Mouse (Mus musculus) megakaryocyte, embryonic 14.5 days (primary cell): ENCODE measurements around the gene D1Pas1. TPM values are rescaled to one million over a fixed set of nuclear protein-coding genes. Genes with fewer than 3 reads are reported as not detected.

ENCODE experiments used
- H3K27me3 ChIP-seq: replicated peaks from 2 replicates; pipeline ENCODE3; 2012; ENCODE audit warnings: inconsistent platforms
- H3K36me3 ChIP-seq: replicated peaks from 2 replicates; pipeline ENCODE3; 2012; ENCODE audit warnings: low read length, inconsistent platforms, mixed read lengths
- H3K4me1 ChIP-seq: 2 replicates; pipeline ENCODE4 v1.6.1; 2012; ENCODE audit warnings: inconsistent platforms
- H3K4me3 ChIP-seq: replicated peaks from 2 replicates; pipeline ENCODE3; 2012; ENCODE audit warnings: moderate library complexity, mild to moderate bottlenecking, inconsistent platforms
- H3K9me3 ChIP-seq: 2 replicates; pipeline ENCODE4 v1.6.1; 2012; ENCODE audit warnings: inconsistent platforms
- FLI1 ChIP-seq: IDR thresholded peaks from 2 replicates; pipeline ENCODE4 v1.6.1; 2012; ENCODE audit warnings: low read length, inconsistent platforms, mixed read lengths
- GATA1 ChIP-seq: IDR thresholded peaks from 3 replicates; pipeline ENCODE4 v1.6.1; 2012; ENCODE audit warnings: mixed read lengths, low read length, inconsistent platforms, borderline replicate concordance
- polyA plus RNA-seq: library from polyadenylated mRNA; stranded (reverse); fragments of >175 nt; gene quantifications from 2 replicates; pipeline ENCODE4 v1.2.3, GENCODE M21; 2012; ENCODE audit warnings: low replicate concordance; ENCODE audit not compliant: insufficient read depth

The D1Pas1 gene
- polyA plus RNA-seq, result not detected in 2 replicates

- H3K9me3 ChIP-seq, result peaks cover 41% of the 10 kb centered on the region
- H3K27me3 ChIP-seq, result no peaks in the 10 kb centered on the region
- H3K36me3 ChIP-seq, result no peaks in the 10 kb centered on the region
- TF ChIP-seq GATA1 (no peak), FLI1 (no peak)
- no peak within 1 kb of the TSS for H3K4me3 ChIP-seq
- no peaks in the 10 kb centered on the region for H3K4me1 ChIP-seq
Observed at GRCm38 (mm10) chr1:186967201-186967812, at the start of gene D1Pas1. D1Pas1 (plus strand) TSS chr1:186967416.

DNA sequence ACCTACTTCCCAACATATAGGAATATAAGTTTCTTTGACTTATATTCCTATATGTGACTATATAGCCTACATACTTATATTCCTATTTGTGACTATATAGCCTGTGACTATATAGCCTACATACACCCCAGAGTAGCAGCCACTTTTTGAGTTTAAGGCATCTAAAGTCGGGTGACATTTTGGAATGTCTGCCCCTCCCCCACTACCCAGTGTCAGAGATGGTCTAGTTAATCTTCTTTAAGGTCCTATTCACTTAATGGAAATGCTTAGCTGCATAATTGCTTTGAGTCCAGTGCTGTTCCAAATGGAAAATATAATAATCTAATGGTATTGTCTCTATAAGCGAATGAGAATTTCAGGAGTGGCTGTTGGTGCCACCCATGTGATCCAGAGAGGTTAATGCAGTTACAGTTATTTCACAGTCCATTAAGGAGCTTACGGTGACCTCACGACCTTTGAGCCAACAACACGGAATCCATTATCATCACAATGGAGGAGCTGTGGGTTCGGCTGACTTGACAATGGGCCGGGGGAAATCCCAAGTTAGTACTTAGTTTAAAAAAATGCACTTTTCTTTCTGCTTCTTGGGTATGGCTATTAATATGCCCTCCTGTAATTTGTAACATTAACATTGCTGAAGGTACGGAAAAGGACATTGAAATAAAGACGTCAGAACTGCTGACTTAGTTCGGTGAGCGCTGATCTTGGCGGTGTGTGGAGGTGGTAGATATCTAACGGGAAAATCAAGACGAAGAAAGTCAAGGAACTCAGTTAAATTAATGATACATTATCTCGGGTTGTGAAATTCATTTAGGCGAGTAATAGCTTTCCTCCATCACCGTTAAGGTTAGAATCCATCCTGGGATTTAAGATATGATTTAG lies 44.5 kb upstream of the D1Pas1 start:
- Histone ChIP-seq H3K27me3 (no peaks in the 10 kb centered on the region), H3K4me3 (no peak overlapping the region), H3K36me3 (no peaks in the 10 kb centered on the region), H3K4me1 (no peaks in the 10 kb centered on the region), H3K9me3 (peaks cover 34% of the 10 kb centered on the region)
- TF ChIP-seq FLI1 (no peak), GATA1 (no peak)

GRCm38 (mm10) chr1:186924027-186924426 lies 43.2 kb upstream of the D1Pas1 start:
- no peak overlapping the region for H3K4me3 ChIP-seq
- H3K36me3 ChIP-seq, result no peaks in the 10 kb centered on the region
- TF ChIP-seq GATA1, result no peak
- H3K27me3 ChIP-seq, result no peaks in the 10 kb centered on the region
- no peaks in the 10 kb centered on the region for H3K4me1 ChIP-seq
- H3K9me3 ChIP-seq, result peaks cover 29% of the 10 kb centered on the region

DNA sequence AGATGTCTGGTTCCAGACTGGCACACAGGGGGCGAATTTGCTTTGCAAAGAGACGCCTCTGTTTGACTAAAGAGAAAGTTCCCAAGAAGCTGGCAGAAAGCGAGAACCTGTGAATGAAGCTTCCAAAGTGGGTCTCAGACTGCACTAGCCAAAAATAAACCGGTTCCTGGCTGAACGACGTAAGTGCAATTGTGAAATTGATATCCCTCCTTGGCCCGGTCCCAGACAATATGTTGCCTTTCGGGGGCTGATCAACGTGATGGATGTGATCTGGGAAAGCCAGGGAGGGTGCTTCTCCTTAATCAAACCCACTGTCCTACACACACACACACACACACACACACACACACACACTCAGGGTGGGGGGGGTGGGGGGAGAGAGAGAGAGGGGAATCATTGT lies 41.8 kb upstream of the D1Pas1 start:
- Histone ChIP-seq H3K4me1 (no peaks in the 10 kb centered on the region), H3K4me3 (no peak overlapping the region), H3K36me3 (no peaks in the 10 kb centered on the region), H3K9me3 (peaks cover 26% of the 10 kb centered on the region), H3K27me3 (no peaks in the 10 kb centered on the region)
- TF ChIP-seq GATA1, result no peak
- no peak for TF ChIP-seq FLI1

DNA sequence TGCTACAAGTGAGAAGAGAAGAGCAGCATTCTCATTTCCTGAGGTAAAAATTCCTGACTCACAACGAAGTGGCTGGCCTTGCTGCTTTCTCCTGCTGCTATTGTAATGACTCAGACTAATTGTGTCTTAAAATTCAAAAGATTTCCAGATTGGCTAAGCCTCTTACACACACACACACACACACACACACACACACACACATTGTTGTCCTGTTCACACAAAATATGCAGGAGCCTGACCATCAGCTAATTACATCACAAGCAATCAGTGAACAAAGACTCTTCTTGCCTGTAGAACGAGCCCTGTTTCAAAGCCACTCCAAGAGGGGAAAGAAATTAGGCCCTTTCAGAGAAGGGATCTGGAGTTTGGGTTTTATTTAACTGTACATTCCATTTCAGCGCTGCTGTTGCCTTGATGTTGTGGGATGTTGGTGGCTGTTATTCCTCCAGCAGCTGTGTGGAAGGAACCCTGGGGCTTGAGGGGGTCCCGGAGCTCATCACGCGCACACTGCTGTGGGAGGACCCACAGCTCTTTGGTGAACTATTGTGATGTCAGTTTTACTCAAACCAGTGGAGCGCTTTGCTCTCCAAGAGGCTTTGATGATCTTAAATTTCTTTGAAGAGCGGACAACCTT lies 40.8 kb upstream of the D1Pas1 start:
- no peaks in the 10 kb centered on the region for H3K27me3 ChIP-seq
- H3K9me3 ChIP-seq, result peaks cover 20% of the 10 kb centered on the region; the same call in 1 of the 2 replicates
- no peaks in the 10 kb centered on the region for H3K36me3 ChIP-seq
- TF ChIP-seq FLI1 (no peak), GATA1 (no peak)
- no peak overlapping the region for H3K4me3 ChIP-seq
- H3K4me1 ChIP-seq, result no peaks in the 10 kb centered on the region

GRCm38 (mm10) chr1:186926950-186927316 lies 40.3 kb upstream of the D1Pas1 start:
- Histone ChIP-seq H3K36me3 (no peaks in the 10 kb centered on the region), H3K4me3 (no peak overlapping the region), H3K27me3 (no peaks in the 10 kb centered on the region), H3K4me1 (no peaks in the 10 kb centered on the region), H3K9me3 (peaks cover 25% of the 10 kb centered on the region; the same call in 1 of the 2 replicates)
- no peak for TF ChIP-seq GATA1
- TF ChIP-seq FLI1, result no peak

DNA sequence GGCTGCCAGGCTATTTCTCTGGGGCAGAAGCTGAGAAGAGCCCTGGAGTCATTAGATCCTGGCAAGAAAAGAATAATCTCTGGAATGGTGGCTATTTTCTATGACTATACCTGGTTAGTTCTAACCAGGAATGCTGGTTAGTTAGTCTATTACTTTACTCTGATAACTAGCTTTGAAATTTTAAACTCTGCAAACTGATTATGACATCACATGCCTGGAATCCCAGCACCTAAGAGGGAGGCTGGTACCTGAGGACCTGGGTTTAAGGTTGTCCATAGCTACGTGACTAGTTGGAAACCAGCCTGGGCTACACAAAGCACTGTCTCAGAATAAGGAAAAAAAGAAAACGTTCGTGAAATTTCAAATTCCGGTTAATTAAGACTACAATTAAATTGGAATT lies 39.7 kb upstream of the D1Pas1 start:
- no peaks in the 10 kb centered on the region for H3K27me3 ChIP-seq
- no peak overlapping the region for H3K4me3 ChIP-seq
- no peaks in the 10 kb centered on the region for H3K36me3 ChIP-seq
- H3K9me3 ChIP-seq, result peaks cover 26% of the 10 kb centered on the region; the same call in 1 of the 2 replicates
- H3K4me1 ChIP-seq, result no peaks in the 10 kb centered on the region
- TF ChIP-seq GATA1, result no peak
- no peak for TF ChIP-seq FLI1

DNA sequence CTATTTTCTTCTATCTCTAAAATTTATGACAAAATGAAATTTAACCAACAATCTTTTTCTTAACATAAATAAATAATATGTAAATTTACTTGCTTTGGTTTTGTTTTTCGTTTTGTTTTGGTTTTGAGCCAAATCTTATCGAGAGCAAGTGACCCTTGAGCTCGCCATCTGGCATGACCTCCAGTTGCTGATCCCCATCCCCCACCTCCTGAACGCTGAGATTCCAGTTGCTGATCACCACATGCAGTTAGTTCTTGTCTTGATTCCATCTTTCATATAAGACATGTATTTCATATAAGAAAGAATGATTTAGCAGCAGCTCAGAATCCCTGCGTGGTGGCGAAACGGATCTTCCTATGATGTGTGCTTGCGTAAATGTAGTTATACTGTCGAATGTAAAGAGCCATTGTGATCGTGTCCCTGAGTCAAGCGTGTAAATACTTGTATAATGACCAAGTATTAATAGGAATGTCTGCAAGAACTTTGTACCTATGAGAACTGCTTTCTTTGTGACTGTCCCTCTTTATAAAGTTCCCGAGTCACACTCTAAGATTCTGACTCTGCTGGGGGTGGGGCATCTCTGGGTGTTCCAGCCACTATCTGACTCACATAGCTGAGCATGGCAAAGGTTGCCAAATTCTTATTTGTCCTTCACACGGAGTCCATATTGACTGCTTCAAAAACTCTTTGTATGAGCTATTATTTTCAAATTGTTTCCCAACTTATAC lies 36.9 kb upstream of the D1Pas1 start:
- Histone ChIP-seq H3K4me3 (no peak overlapping the region), H3K27me3 (no peaks in the 10 kb centered on the region), H3K36me3 (no peaks in the 10 kb centered on the region), H3K4me1 (no peaks in the 10 kb centered on the region), H3K9me3 (peaks cover 22% of the 10 kb centered on the region; the same call in 1 of the 2 replicates)
- TF ChIP-seq GATA1, result no peak
- no peak for TF ChIP-seq FLI1

DNA sequence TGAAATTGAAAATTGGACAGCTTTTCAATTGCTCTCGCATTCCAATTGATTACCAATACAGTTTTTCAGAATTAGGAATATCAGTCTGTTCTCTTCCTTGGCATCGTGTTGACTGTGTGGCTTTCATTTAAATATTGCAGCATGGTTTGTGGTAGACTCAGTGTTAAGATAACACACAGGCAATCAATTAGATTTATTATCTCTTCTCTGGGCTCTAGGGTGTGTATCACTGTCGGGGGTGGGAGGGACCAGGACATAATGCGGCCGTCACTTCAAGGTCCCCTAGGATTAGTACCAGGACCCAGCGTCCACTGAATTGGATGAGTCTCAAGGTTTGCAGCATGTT lies 36.4 kb upstream of the D1Pas1 start:
- Histone ChIP-seq H3K4me1 (no peaks in the 10 kb centered on the region), H3K27me3 (no peaks in the 10 kb centered on the region), H3K9me3 (peaks cover 21% of the 10 kb centered on the region; the same call in 1 of the 2 replicates), H3K36me3 (no peaks in the 10 kb centered on the region), H3K4me3 (no peak overlapping the region)
- TF ChIP-seq GATA1, result no peak
- TF ChIP-seq FLI1, result no peak

DNA sequence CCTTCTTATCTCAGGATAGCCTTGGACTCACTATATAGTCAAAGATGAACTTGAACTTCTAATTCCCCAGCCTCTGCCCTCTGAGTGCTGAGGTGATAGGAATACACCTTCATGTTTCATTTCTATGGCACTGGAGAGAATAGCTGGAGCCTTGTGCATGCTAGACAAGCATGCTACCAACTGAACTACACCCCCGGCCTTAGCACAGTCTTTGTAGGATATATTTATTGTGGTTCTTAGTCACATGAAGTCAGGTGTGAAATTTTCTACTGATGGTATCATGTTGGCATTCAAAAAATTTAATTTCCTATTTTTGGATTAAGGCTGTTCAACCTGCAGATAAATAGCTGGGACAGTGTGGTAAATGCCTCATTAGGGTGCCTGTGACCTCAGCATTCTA lies 33.0 kb upstream of the D1Pas1 start:
- no peak for TF ChIP-seq GATA1
- TF ChIP-seq FLI1, result no peak
- H3K4me1 ChIP-seq, result no peaks in the 10 kb centered on the region
- H3K9me3 ChIP-seq, result peaks cover 26% of the 10 kb centered on the region; the same call in 1 of the 2 replicates
- no peak overlapping the region for H3K4me3 ChIP-seq
- H3K36me3 ChIP-seq, result no peaks in the 10 kb centered on the region
- no peaks in the 10 kb centered on the region for H3K27me3 ChIP-seq
